Mouse (Mus musculus) cerebellum, adult 11-12 months (tissue): Measurements from ENCODE around the gene Apbb1ip.
A peak's percentile ranks its signal among the peaks of the same experiment; 100 is the strongest.

Experiments
- DNase-seq: peaks from one replicate; pipeline ENCODE4 v3.0.0; 2022

The Apbb1ip gene

GRCm38 (mm10) chr2:22773549-22774180 lies at the start of gene Apbb1ip:
TSS of gene Apbb1ip (plus strand) at chr2:22774094.
- no peak for DNase-seq

- no peak for DNase-seq
These were observed 46.8 kb upstream of the Apbb1ip start for GRCm38 (mm10) chr2:22727113-22727512.

- no peak for DNase-seq
These were observed 37.8 kb upstream of the Apbb1ip start for GRCm38 (mm10) chr2:22736134-22736533.

- no peak for DNase-seq
These were observed 34.5 kb upstream of the Apbb1ip start for GRCm38 (mm10) chr2:22739369-22739768.

GRCm38 (mm10) chr2:22740441-22740840 lies 33.5 kb upstream of the Apbb1ip start:
- no peak for DNase-seq

GRCm38 (mm10) chr2:22741222-22741621 lies 32.7 kb upstream of the Apbb1ip start:
- peak; percentile 8 for DNase-seq

- no peak for DNase-seq
These were observed 29.7 kb upstream of the Apbb1ip start for GRCm38 (mm10) chr2:22744121-22744761.

GRCm38 (mm10) chr2:22744876-22745275 lies 29.0 kb upstream of the Apbb1ip start:
- DNase-seq: no peak

- DNase-seq: no peak
These were observed 27.1 kb upstream of the Apbb1ip start for GRCm38 (mm10) chr2:22746785-22747184.

- no peak for DNase-seq
These were observed 26.0 kb upstream of the Apbb1ip start for GRCm38 (mm10) chr2:22747941-22748340.

- no peak for DNase-seq
These were observed 24.1 kb upstream of the Apbb1ip start for GRCm38 (mm10) chr2:22749761-22750160.

GRCm38 (mm10) chr2:22752492-22752891 lies 21.4 kb upstream of the Apbb1ip start:
- DNase-seq: no peak

- DNase-seq: no peak
These were observed 20.3 kb upstream of the Apbb1ip start for GRCm38 (mm10) chr2:22753461-22754075.

- no peak for DNase-seq
These were observed 19.6 kb upstream of the Apbb1ip start for GRCm38 (mm10) chr2:22754222-22754824.

- DNase-seq: no peak
These were observed 18.3 kb upstream of the Apbb1ip start for GRCm38 (mm10) chr2:22755561-22755960.

GRCm38 (mm10) chr2:22758310-22758972 lies 15.5 kb upstream of the Apbb1ip start:
- DNase-seq: no peak

- DNase-seq: no peak
These were observed 13.4 kb upstream of the Apbb1ip start for GRCm38 (mm10) chr2:22760452-22760851.

- no peak for DNase-seq
These were observed 12.8 kb upstream of the Apbb1ip start for GRCm38 (mm10) chr2:22761103-22761521.

- DNase-seq: no peak
These were observed 9.0 kb upstream of the Apbb1ip start for GRCm38 (mm10) chr2:22764774-22765387.

- no peak for DNase-seq
These were observed 2.6 kb upstream of the Apbb1ip start for GRCm38 (mm10) chr2:22771311-22771710.

GRCm38 (mm10) chr2:22774181-22774751 lies 372 bp downstream of the Apbb1ip start:
- DNase-seq: no peak

- no peak for DNase-seq
These were observed 1.3 kb downstream of the Apbb1ip start for GRCm38 (mm10) chr2:22775213-22775612.
